Mouse (Mus musculus) ES-Bruce4 (cell line): ENCODE data around the gene Fam169b.

Experiments
- CTCF ChIP-seq: IDR thresholded peaks from one replicate; pipeline ENCODE4 v1.8.1; 2011; ENCODE audit warnings: low read depth, low read length
- EP300 ChIP-seq: IDR thresholded peaks from 2 replicates; pipeline ENCODE4 v1.6.1; 2011; ENCODE audit warnings: low read depth, low read length; ENCODE audit not compliant: insufficient read depth
- POLR2A ChIP-seq: IDR thresholded peaks from one replicate; pipeline ENCODE4 v1.8.1; 2011; ENCODE audit warnings: low read length; ENCODE audit not compliant: insufficient read depth

DNA sequence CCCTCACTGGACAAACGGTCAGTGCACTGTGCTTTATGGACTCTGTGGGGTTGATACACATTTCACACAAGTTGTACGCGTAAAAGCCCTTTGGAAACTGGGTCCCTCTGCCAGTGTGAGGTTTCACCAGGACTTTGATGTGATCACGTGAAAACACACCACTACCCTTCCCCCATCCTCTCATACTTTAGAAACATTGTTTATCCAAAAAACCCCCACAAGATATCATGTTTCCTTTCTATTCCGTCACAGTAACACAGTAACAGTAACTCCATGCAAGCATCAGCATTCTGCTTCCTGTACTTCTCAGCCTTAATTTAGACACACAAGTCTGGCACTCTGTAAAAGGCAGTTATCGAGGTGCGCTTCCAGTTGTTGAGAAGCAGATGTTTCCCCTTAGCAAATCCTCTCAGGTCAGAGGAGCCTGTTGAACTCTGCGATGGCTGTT is 12.2 kb downstream of the Fam169b start:
- TF ChIP-seq POLR2A (no peak), CTCF (no peak), EP300 (no peak)
